Mouse (Mus musculus): ENCODE measurements around the gene Ahcyl2.

- TF ChIP-seq POLR2A (IDR thresholded peaks at IDR 0.05; ENCODE audit: extremely low read depth, insufficient read depth, low read length) (no peak), CTCF (IDR thresholded peaks at IDR 0.05; ENCODE audit: extremely low read depth, insufficient read depth, low read length) (no peak)
These were observed 12.3 kb downstream of the Ahcyl2 start for GRCm38 (mm10) chr6:29780082-29780481.

Measured in cortical plate, adult 2 months (tissue).